Mouse (Mus musculus) liver, postnatal 0 days (tissue): ENCODE results near the gene Reln. TPM values are rescaled to one million over a fixed set of nuclear protein-coding genes. Genes with fewer than 3 reads are reported as not detected.
A peak's percentile ranks its signal among the peaks of the same experiment; 100 is the strongest.

Source experiments
- ATAC-seq: fragments of 200-750 bp; cut with Nextera tagmentation; 2 replicates; pipeline ENCODE4 v1.8.0; 2017; ENCODE audit warnings: mild to moderate bottlenecking, moderate library complexity
- DNase-seq: peaks from one replicate; pipeline ENCODE4 v3.0.0-alpha.2; 2016
- H3K27ac ChIP-seq: fragments of 300-500 bp; sonication (generic); 2 replicates; pipeline ENCODE4 v1.5.1; 2014; ENCODE audit warnings: antibody characterized with exemption, moderate library complexity, mild to moderate bottlenecking, low read depth
- H3K27me3 ChIP-seq: fragments of 300-500 bp; sonication (generic); 2 replicates; pipeline ENCODE4 v1.6.1; 2014; ENCODE audit warnings: low read length, control low read depth, mixed read lengths; ENCODE audit not compliant: insufficient read depth
- H3K36me3 ChIP-seq: fragments of 300-500 bp; sonication (generic); replicated peaks from 2 replicates; pipeline ENCODE4 v1.6.1; 2014; ENCODE audit warnings: mild to moderate bottlenecking, control low read depth, low read length, moderate library complexity, mixed read lengths; ENCODE audit not compliant: insufficient read depth
- H3K4me1 ChIP-seq: fragments of 300-500 bp; sonication (generic); 2 replicates; pipeline ENCODE4 v1.6.1; 2014; ENCODE audit warnings: antibody characterized with exemption, mild to moderate bottlenecking, control low read depth; ENCODE audit not compliant: insufficient read depth
- H3K4me2 ChIP-seq: fragments of 300-500 bp; sonication (generic); 2 replicates; pipeline ENCODE4 v1.6.1; 2014; ENCODE audit warnings: low read depth, mild to moderate bottlenecking, low read length, moderate library complexity, mixed read lengths
- H3K4me3 ChIP-seq: fragments of 300-500 bp; sonication (generic); 2 replicates; pipeline ENCODE4 v1.5.1; 2014; ENCODE audit warnings: low read depth, low read length
- H3K9ac ChIP-seq: fragments of 300-500 bp; sonication (generic); replicated peaks from 2 replicates; pipeline ENCODE4 v1.6.1; 2014; ENCODE audit warnings: mild to moderate bottlenecking, moderate library complexity
- H3K9me3 ChIP-seq: fragments of 300-500 bp; sonication (generic); 2 replicates; pipeline ENCODE4 v1.6.1; 2016; ENCODE audit warnings: mild to moderate bottlenecking, control low read depth, low read length, mixed read lengths
- CTCF ChIP-seq: sonication (generic); IDR thresholded peaks from 2 replicates; pipeline ENCODE4 v1.5.1; 2016; ENCODE audit warnings: antibody characterized with exemption, low read depth
- EP300 ChIP-seq: IDR thresholded peaks from 2 replicates; pipeline ENCODE4 v1.6.1; 2016; ENCODE audit warnings: antibody characterized with exemption, low read depth, mild to moderate bottlenecking
- WGBS: fragments of 180-500 bp; shearing (Covaris S2); extraction: QIAGEN DNeasy Blood & Tissue Kit; methylation state at CpG from one replicate; pipeline ENCODE4 v1.1.7; 2014; ENCODE audit not compliant: insufficient replicate concordance; 5-methylcytosine and 5-hydroxymethylcytosine counted together
- polyA plus RNA-seq: library from polyadenylated mRNA; unstranded; fragments of >200 nt; fragmentation: Nextera tagmentation; extraction: Ambion mirVana; gene quantifications from 2 replicates; pipeline ENCODE4 v1.2.1, GENCODE M21; 2015

Gene Reln
- polyA plus RNA-seq, 1 experiment from 2014 or later, result 16.8 TPM

DNA sequence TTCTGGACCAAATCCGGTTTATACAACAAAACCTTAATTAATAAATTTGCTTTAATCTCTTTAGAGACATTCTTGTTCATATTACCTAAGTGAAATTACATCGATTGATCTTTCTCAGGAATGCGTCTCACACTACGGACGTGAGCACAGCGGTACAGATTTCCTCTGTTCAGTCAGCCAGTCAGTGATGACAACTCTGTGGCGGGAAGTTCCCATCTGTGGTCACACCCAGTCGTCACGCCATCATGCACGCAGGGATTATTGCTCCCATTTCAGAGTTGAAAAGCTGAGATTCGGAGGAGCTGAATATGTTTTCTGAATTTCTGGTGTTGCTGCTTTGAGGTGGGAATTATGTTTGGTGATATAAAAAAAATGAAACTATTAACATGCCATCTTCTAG is 316.1 kb downstream of the Reln start:
- 74% methylated on average over 11 of the region's 11 CpGs for WGBS
- ATAC-seq, result no peak
- no peak for DNase-seq

DNA sequence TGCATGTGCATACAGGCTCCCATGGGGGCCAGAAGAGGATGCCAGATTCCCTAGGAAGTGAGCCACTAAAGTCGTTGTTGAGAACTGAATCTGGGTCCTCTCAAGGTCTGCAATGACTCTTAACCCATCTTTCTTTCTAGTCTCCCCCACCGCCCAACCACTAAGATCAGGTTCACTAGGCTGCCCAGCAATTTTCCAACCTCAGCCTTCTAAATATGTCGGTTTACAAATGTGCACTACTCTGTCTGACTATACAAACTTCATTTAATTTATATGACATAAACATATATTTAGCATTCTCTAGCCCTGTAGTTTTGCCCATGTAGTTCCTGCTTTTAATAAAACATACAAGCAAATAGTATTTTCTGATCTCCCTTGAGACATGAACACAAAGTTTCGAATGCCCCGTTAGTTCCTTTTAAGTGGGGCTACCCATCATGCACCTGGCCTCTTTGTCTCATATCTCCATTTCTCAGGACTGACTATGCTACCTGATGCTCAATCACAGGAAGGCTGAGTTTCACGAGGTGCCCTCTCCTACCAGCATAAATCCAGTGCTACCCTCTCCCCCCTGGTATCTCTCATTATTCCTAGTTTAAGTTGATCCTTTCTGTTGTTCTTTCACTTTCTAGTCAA is 317.1 kb downstream of the Reln start:
- WGBS, result 69% methylated on average over 6 of the region's 6 CpGs
- H3K4me1 ChIP-seq, result no peaks in the 10 kb centered on the region
- DNase-seq (no peak), ATAC-seq (0 out of 2 replicates have a peak, but pooled peaks have one; percentile 13)
- H3K27me3 ChIP-seq, result no peaks in the 10 kb centered on the region
- H3K9me3 ChIP-seq, result no peaks in the 10 kb centered on the region
- H3K4me3 ChIP-seq, result no peak overlapping the region
- H3K4me2 ChIP-seq, result no peak overlapping the region
- H3K9ac ChIP-seq, result no peak overlapping the region
- TF ChIP-seq CTCF (no peak), EP300 (no peak)
- H3K36me3 ChIP-seq, result no peaks in the 10 kb centered on the region
- peak overlapping the region; percentile 16; the same call in 1 of the 2 replicates for H3K27ac ChIP-seq

More for the DNA sequence above, 316.1 kb downstream of the Reln start:
- H3K4me2 ChIP-seq, result no peak overlapping the region
- H3K27ac ChIP-seq, result no peak overlapping the region
- H3K4me1 ChIP-seq, result no peaks in the 10 kb centered on the region
- H3K4me3 ChIP-seq, result no peak overlapping the region
- no peaks in the 10 kb centered on the region for H3K36me3 ChIP-seq
- no peak overlapping the region for H3K9ac ChIP-seq
- no peaks in the 10 kb centered on the region for H3K9me3 ChIP-seq
- TF ChIP-seq CTCF, result no peak
- TF ChIP-seq EP300, result no peak
- no peaks in the 10 kb centered on the region for H3K27me3 ChIP-seq

DNA sequence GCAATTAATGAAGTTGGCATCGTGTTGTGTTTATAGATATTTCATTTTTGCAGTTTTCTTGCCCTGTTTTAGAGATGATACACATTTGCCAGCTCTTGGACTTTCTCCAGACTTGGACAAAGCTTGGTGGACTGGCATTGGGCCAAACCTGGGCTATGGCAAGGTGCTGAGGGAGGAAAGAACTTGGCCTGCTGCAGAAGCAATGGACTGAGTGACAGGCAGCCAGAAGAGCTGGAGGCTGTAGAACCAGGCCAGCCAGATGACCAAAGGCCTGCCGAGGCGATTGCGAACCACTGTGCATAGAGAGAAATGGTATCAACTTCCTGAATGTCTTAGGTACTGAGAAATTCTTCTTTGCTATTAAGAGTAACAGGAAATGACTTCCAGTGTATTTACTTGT is 318.8 kb downstream of the Reln start:
- ATAC-seq (no peak), DNase-seq (no peak)
- H3K9me3 ChIP-seq, result no peaks in the 10 kb centered on the region
- WGBS, result 64% methylated on average over 4 of the region's 4 CpGs
- no peak overlapping the region for H3K27ac ChIP-seq
- no peak overlapping the region for H3K4me3 ChIP-seq
- no peaks in the 10 kb centered on the region for H3K27me3 ChIP-seq
- no peak overlapping the region for H3K9ac ChIP-seq
- TF ChIP-seq CTCF, result no peak
- no peak for TF ChIP-seq EP300
- H3K4me1 ChIP-seq, result no peaks in the 10 kb centered on the region
- H3K36me3 ChIP-seq, result no peaks in the 10 kb centered on the region
- no peak overlapping the region for H3K4me2 ChIP-seq

DNA sequence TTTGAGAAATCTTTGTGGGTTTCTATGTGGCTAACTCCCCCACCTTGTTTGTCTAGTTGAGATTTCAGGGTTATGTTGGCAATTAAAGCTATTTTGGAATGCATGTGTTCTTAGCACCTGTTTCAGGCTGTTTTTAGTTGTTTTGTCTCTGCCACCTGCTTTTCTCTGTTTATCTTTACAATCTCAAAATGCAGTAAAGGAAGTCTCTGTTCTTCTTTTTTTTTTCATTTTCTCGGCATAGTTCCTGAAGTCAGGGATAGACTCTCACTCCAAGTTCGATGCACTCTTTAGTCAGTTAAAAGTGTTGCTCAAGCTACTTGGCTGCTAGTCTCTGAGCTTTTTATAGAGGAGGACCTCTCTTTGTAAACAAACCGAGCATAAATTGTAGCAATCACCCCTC is 320.4 kb downstream of the Reln start:
- Histone ChIP-seq H3K4me1 (no peaks in the 10 kb centered on the region), H3K4me2 (no peak overlapping the region), H3K9ac (no peak overlapping the region), H3K4me3 (no peak overlapping the region), H3K27me3 (no peaks in the 10 kb centered on the region), H3K27ac (peak overlapping the region; percentile 55), H3K36me3 (no peaks in the 10 kb centered on the region), H3K9me3 (no peaks in the 10 kb centered on the region)
- WGBS, result 40% methylated on average over 3 of the region's 3 CpGs
- ATAC-seq (no peak), DNase-seq (no peak)
- peak; percentile 23; the same call in 1 of the 2 replicates for TF ChIP-seq EP300
- no peak for TF ChIP-seq CTCF

DNA sequence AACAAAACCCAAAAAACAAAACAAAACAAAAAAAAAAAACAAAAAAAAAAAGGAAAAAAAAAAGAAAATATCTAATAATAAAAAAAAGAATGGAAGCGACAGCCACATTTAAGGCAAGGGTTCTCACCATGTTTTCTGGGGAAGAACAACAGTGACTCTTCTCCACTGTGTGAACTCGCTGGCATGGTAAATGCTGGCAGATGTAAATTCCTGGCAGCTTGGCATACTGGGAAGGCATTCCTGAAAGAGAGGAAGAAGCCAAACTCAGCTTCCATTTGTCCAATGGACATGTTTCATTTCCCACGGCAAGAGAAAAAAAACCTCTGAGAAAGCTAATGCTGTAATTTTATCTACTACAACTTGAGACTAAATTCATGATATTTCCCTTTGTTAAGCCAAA is 326.6 kb downstream of the Reln start:
- no peak overlapping the region for H3K4me2 ChIP-seq
- TF ChIP-seq EP300, result no peak
- no peak for TF ChIP-seq CTCF
- no peaks in the 10 kb centered on the region for H3K27me3 ChIP-seq
- ATAC-seq (no peak), DNase-seq (no peak)
- no peaks in the 10 kb centered on the region for H3K9me3 ChIP-seq
- H3K9ac ChIP-seq, result no peak overlapping the region
- no peak overlapping the region for H3K27ac ChIP-seq
- no peak overlapping the region for H3K4me3 ChIP-seq
- no peaks in the 10 kb centered on the region for H3K36me3 ChIP-seq
- 80% methylated on average over 3 of the region's 3 CpGs for WGBS
- H3K4me1 ChIP-seq, result no peaks in the 10 kb centered on the region

GRCm38 (mm10) chr5:22014459-22014858 is 330.0 kb downstream of the Reln start:
- Histone ChIP-seq H3K9ac (no peak overlapping the region), H3K36me3 (no peaks in the 10 kb centered on the region), H3K27me3 (no peaks in the 10 kb centered on the region), H3K4me2 (no peak overlapping the region), H3K4me3 (no peak overlapping the region), H3K4me1 (no peaks in the 10 kb centered on the region), H3K27ac (no peak overlapping the region), H3K9me3 (no peaks in the 10 kb centered on the region)
- DNase-seq, result no peak
- ATAC-seq, result no peak
- TF ChIP-seq CTCF, result no peak
- TF ChIP-seq EP300, result no peak
- 85% methylated on average over 3 of the region's 3 CpGs for WGBS
